Mouse (Mus musculus): Measurements from ENCODE around the gene Ptprm.

DNA sequence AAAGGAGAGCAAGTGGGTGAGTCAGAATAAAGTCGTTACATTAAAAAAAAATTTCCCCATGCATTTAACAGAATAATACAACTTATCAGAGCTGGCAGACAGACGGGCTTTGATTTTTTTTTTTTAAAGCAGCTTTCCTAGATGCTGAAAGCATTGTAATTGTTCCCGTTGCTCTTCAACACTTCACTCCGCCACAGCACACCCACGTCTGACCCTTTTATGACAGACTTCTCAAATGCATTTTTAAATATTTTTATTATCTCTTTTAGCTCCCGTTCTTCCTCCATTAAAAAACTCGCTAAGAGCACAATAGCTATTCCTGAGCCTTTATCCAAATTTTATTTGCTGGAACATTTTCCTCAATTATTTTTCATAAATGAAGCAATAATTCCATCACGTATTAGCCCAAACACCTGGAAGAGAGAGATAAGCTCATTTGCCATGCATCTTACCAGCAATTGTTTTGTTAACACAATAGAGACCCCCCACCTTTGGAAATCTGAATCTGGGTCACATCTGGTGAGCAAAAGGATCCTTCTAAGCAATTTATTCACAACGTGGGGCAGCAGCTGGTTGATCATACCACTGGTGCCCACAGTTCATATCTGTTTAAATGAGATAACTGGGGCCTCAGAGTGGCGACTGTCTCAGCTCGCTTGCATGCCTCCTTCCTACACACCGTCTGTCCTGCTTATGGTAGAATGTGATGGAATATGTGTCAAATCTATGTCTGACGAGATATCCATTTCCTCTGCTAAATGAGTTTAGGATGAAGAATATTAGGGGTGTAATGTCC, 463.0 kb downstream of the Ptprm start:
- TF ChIP-seq CTCF (IDR thresholded peaks at IDR 0.05; ENCODE audit: borderline replicate concordance, extremely low read depth, insufficient read depth, insufficient read length), result no peak
- TF ChIP-seq POLR2A (IDR thresholded peaks at IDR 0.05; ENCODE audit: borderline replicate concordance, extremely low read depth, insufficient read depth, insufficient read length, poor library complexity, severe bottlenecking), result no peak

Data from brain, embryonic 14.5 days (tissue).